In genomic region chr5:149611476-149612164, GRCm38 (mm10) we compare ENCODE assay signal across 9 mouse cellular contexts. TPM values are rescaled to one million over a fixed set of nuclear protein-coding genes. Genes with fewer than 3 reads are reported as not detected.
DNase-seq lines count a peak whose midpoint lies in the region; ATAC-seq and TF ChIP-seq lines count a peak whose summit lies in the region.
"Had no signal": no experiment of that assay in that cellular context is flagged by ENCODE, and none has a peak within 500 bp of the region (broad histone marks: within the 10 kb centered on the region; RNA-seq: fewer than 3 reads in every experiment).

No protein-coding gene starts in this region.

- no peak overlapping the region for H3K4me2 ChIP-seq in embryonic facial prominence, embryonic 14.5 days (ENCODE audit: low read depth, low read length)
- H3K4me2 ChIP-seq in midbrain, postnatal 0 days (ENCODE audit: low read depth, low read length, poor library complexity, severe bottlenecking) = no peak overlapping the region
- H3K4me2 ChIP-seq in lung, postnatal 0 days (replicated peaks; ENCODE audit: low read depth, low read length) = no peak overlapping the region
- H3K4me2 ChIP-seq: limb, embryonic 12.5 days had no signal

- TF ChIP-seq EP300 in lung, postnatal 0 days (IDR thresholded peaks at IDR 0.05) = no peak

- peaks cover 16% of the 10 kb centered on the region for H3K36me3 ChIP-seq in embryonic facial prominence, embryonic 14.5 days (ENCODE audit: control insufficient read depth, insufficient read depth, low read length)
- H3K36me3 ChIP-seq in midbrain, postnatal 0 days (ENCODE audit: insufficient read depth, low read length) = peaks cover 10% of the 10 kb centered on the region
- H3K36me3 ChIP-seq in lung, postnatal 0 days (ENCODE audit: insufficient read depth, low read length) = no peaks in the 10 kb centered on the region

- H3K4me3 ChIP-seq in embryonic facial prominence, embryonic 14.5 days (ENCODE audit: low read depth, low read length) = no peak overlapping the region
- no peak overlapping the region for H3K4me3 ChIP-seq in midbrain, postnatal 0 days (ENCODE audit: low read depth, low read length)
- no peak overlapping the region for H3K4me3 ChIP-seq in lung, postnatal 0 days (ENCODE audit: low read depth, low read length)
- H3K4me3 ChIP-seq: limb, embryonic 12.5 days had no signal

- ATAC-seq in embryonic facial prominence, embryonic 14.5 days (ENCODE audit: low read depth) = no peak; the same call in 1 of the 2 replicates
- ATAC-seq in midbrain, postnatal 0 days (ENCODE audit: low FRiP score) = no peak
- ATAC-seq in lung, postnatal 0 days = no peak

- 30% methylated on average over 16 of the region's 16 CpGs for WGBS in embryonic facial prominence, embryonic 14.5 days
- WGBS in midbrain, postnatal 0 days = 54% methylated on average over 16 of the region's 16 CpGs
- 61% methylated on average over 16 of the region's 16 CpGs for WGBS in lung, postnatal 0 days

- DNase-seq in left cerebral cortex, postnatal 10 days (ENCODE audit: extremely low spot score in 1 of 2, low spot score in 2 of 2) = peak; percentile 19 to 38
- no peak for DNase-seq in left cerebral cortex, adult 9 months (ENCODE audit: low spot score in 2 of 2)
- no peak for DNase-seq in embryonic facial prominence, embryonic 14.5 days (ENCODE audit: low spot score)
- peak; percentile 64 to 70 for DNase-seq in kidney, adult 8-10 months
- peak; percentile 58 for DNase-seq in midbrain, postnatal 0 days (ENCODE audit: low spot score)
- DNase-seq in lung, postnatal 0 days (ENCODE audit: low spot score) = no peak
- DNase-seq in c-Kit-positive CD71-positive TER-119-positive erythroid progenitor cells, embryonic 14.5 days (ENCODE audit: low spot score) = no peak
- DNase-seq in ovary, postnatal 10 days (ENCODE audit: low spot score) = no peak

- intact Hi-C loops in left cerebral cortex, postnatal 10 days (cut with DNase I) = loop anchor here (2.0 kb wide), 1 partner anchor 75 kb away; no protein-coding TSS in a partner anchor

- H3K9me3 ChIP-seq in embryonic facial prominence, embryonic 14.5 days (ENCODE audit: control insufficient read depth, low read length) = no peaks in the 10 kb centered on the region
- H3K9me3 ChIP-seq in midbrain, postnatal 0 days (ENCODE audit: low read length) = no peaks in the 10 kb centered on the region
- H3K9me3 ChIP-seq in lung, postnatal 0 days (ENCODE audit: low read length) = no peaks in the 10 kb centered on the region
- H3K9me3 ChIP-seq: limb, embryonic 12.5 days had no signal

- H3K9ac ChIP-seq in embryonic facial prominence, embryonic 14.5 days (ENCODE audit: low read depth, low read length) = peak overlapping the region; percentile 14; the same call in 1 of the 2 replicates
- H3K9ac ChIP-seq in midbrain, postnatal 0 days (replicated peaks; ENCODE audit: low read length, poor library complexity, severe bottlenecking) = no peak overlapping the region
- no peak overlapping the region for H3K9ac ChIP-seq in lung, postnatal 0 days (replicated peaks; ENCODE audit: low read depth)
- H3K9ac ChIP-seq: limb, embryonic 12.5 days had no signal

- TF ChIP-seq CTCF in midbrain, postnatal 0 days (IDR thresholded peaks at IDR 0.05) = no peak
- TF ChIP-seq CTCF in lung, postnatal 0 days (IDR thresholded peaks at IDR 0.05) = no peak

- H3K27me3 ChIP-seq in embryonic facial prominence, embryonic 14.5 days (replicated peaks; ENCODE audit: control insufficient read depth, insufficient read depth, low read length) = no peaks in the 10 kb centered on the region
- no peaks in the 10 kb centered on the region for H3K27me3 ChIP-seq in midbrain, postnatal 0 days (ENCODE audit: insufficient read depth, low read length)
- H3K27me3 ChIP-seq in lung, postnatal 0 days (replicated peaks; ENCODE audit: insufficient read depth, low read length) = no peaks in the 10 kb centered on the region
- H3K27me3 ChIP-seq: limb, embryonic 12.5 days had no signal

- H3K4me1 ChIP-seq in embryonic facial prominence, embryonic 14.5 days (ENCODE audit: control insufficient read depth, insufficient read depth, low read length) = peaks cover 8% of the 10 kb centered on the region; the same call in 1 of the 2 replicates
- H3K4me1 ChIP-seq in midbrain, postnatal 0 days (ENCODE audit: insufficient read depth, low read length) = no peaks in the 10 kb centered on the region
- H3K4me1 ChIP-seq in lung, postnatal 0 days (ENCODE audit: insufficient read depth, low read depth, low read length) = no peaks in the 10 kb centered on the region
- H3K4me1 ChIP-seq: limb, embryonic 12.5 days had no signal

- H3K27ac ChIP-seq in embryonic facial prominence, embryonic 14.5 days (replicated peaks; ENCODE audit: low read depth, low read length) = no peak overlapping the region
- H3K27ac ChIP-seq in midbrain, postnatal 0 days (ENCODE audit: low read depth, low read length) = 0 out of 2 replicates have a peak overlapping the region, but pooled peaks have one; percentile 12
- H3K27ac ChIP-seq in lung, postnatal 0 days (ENCODE audit: low read length) = no peak overlapping the region
- H3K27ac ChIP-seq: limb, embryonic 12.5 days had no signal

RNA-seq across cellular contexts. Expression of gene Hsph1, which starts 24.6 kb away (rescaled TPM):
- 100 to 1,000 TPM; 220 to 249 TPM for total RNA-seq in left cerebral cortex, postnatal 10 days (2021)
- polyA plus RNA-seq in embryonic facial prominence, embryonic 14.5 days (2014; fragmentation: Nextera tagmentation; extraction: Ambion mirVana) = 52.9 and 67.0 TPM in 2 replicates
- 28.5 and 38.1 TPM in 2 replicates for total RNA-seq in midbrain, postnatal 0 days (2014; rRNA removed)
- 66.6 and 74.1 TPM in 2 replicates for polyA plus RNA-seq in midbrain, postnatal 0 days (2015; fragmentation: Nextera tagmentation; extraction: Ambion mirVana)
- 7.3 and 14.7 TPM in 2 replicates for polyA plus RNA-seq in lung, postnatal 0 days (2015; fragmentation: Nextera tagmentation; extraction: Ambion mirVana)

Comparison
In these comparisons a context has a peak if more than half of its experiments do, and no peak if none do; other contexts are left out.
1. DNase-seq: peak in left cerebral cortex, postnatal 10 days (2 of 2), kidney, adult 8-10 months (2 of 2) and midbrain, postnatal 0 days (single experiment); none in left cerebral cortex, adult 9 months (0 of 2), embryonic facial prominence, embryonic 14.5 days (single experiment), lung, postnatal 0 days (single experiment), c-Kit-positive CD71-positive TER-119-positive erythroid progenitor cells, embryonic 14.5 days (single experiment) and ovary, postnatal 10 days (single experiment).